Mouse (Mus musculus) thymus, adult 2 months (tissue): ENCODE data around the gene Phf23.

Experiments
- CTCF ChIP-seq: fragments of 200-500 bp; IDR thresholded peaks from 2 replicates; pipeline ENCODE4 v1.5.1; 2012; ENCODE audit warnings: mild to moderate bottlenecking, control low read depth, low read length, moderate library complexity, borderline replicate concordance; ENCODE audit not compliant: control insufficient read depth, poor library complexity, insufficient read depth; ENCODE audit errors: extremely low read depth
- POLR2A ChIP-seq: fragments of 200-500 bp; IDR thresholded peaks from 2 replicates; pipeline ENCODE4 v1.6.1; 2012; ENCODE audit warnings: mild to moderate bottlenecking, low read length, control low read depth, moderate library complexity; ENCODE audit not compliant: control insufficient read depth, poor library complexity, insufficient read depth; ENCODE audit errors: extremely low read depth

- TF ChIP-seq CTCF (no peak), POLR2A (no peak)
Measured at GRCm38 (mm10) chr11:70043665-70044064, 48.1 kb downstream of the Phf23 start.
